Mouse (Mus musculus) brain, embryonic 14.5 days (tissue): ENCODE data around the gene Hist1h3f. TPM values are rescaled to one million over a fixed set of nuclear protein-coding genes. Genes with fewer than 3 reads are reported as not detected.
A peak's percentile ranks its signal among the peaks of the same experiment; 100 is the strongest.
"Not testable (repeated sequence)": the region's sequence is repeated elsewhere in the genome, so short reads cannot be mapped to it uniquely, and the experiment has no call there.

Source experiments
- DNase-seq: peaks from one replicate; pipeline ENCODE4 v3.0.0-alpha.2; 2011; ENCODE audit warnings: low read depth
- CTCF ChIP-seq: fragments of 200-500 bp; IDR thresholded peaks from 2 replicates; pipeline ENCODE4 v1.5.1; 2012; ENCODE audit warnings: inconsistent platforms, mild to moderate bottlenecking, moderate library complexity, borderline replicate concordance; ENCODE audit not compliant: insufficient read depth, insufficient read length; ENCODE audit errors: extremely low read depth
- POLR2A ChIP-seq: fragments of 200-500 bp; IDR thresholded peaks from 2 replicates; pipeline ENCODE4 v1.6.1; 2012; ENCODE audit warnings: mild to moderate bottlenecking, inconsistent platforms, borderline replicate concordance; ENCODE audit not compliant: poor library complexity, insufficient read depth, insufficient read length, severe bottlenecking; ENCODE audit errors: extremely low read depth
- polyA plus RNA-seq: library from polyadenylated mRNA; depleted of rRNA; stranded (reverse); fragments of >200 nt; gene quantifications from 2 replicates; pipeline ENCODE4 v1.2.3, GENCODE M21; 2012; rRNA removed

Gene Hist1h3f
- polyA plus RNA-seq, 1 experiment: 4.5 TPM

DNA sequence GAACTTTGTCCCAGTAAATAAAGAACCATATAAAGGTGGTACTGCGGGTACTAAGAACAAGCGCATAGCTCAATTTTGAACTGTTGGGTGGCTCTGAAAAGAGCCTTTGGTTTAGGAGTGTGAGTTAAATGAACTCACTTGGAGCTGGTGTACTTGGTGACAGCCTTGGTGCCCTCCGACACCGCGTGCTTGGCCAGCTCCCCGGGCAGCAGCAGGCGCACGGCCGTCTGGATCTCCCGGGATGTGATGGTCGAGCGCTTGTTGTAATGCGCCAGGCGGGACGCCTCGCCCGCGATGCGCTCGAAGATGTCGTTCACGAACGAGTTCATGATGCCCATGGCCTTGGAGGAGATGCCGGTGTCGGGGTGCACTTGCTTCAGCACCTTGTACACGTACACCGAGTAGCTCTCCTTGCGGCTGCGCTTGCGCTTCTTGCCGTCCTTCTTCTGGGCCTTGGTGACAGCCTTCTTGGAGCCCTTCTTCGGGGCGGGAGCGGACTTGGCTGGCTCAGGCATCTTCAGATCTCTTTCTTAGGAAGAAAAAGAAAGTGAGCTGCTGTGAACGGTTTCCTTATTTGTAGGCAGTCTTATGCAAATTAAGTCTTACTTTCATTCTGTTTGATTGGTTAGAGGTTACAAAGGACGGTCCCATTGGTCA lies 41.7 kb downstream of the Hist1h3f start:
- peak; percentile 51; the same call in 1 of the 2 replicates for TF ChIP-seq POLR2A
- DNase-seq: peak; percentile 98

DNA sequence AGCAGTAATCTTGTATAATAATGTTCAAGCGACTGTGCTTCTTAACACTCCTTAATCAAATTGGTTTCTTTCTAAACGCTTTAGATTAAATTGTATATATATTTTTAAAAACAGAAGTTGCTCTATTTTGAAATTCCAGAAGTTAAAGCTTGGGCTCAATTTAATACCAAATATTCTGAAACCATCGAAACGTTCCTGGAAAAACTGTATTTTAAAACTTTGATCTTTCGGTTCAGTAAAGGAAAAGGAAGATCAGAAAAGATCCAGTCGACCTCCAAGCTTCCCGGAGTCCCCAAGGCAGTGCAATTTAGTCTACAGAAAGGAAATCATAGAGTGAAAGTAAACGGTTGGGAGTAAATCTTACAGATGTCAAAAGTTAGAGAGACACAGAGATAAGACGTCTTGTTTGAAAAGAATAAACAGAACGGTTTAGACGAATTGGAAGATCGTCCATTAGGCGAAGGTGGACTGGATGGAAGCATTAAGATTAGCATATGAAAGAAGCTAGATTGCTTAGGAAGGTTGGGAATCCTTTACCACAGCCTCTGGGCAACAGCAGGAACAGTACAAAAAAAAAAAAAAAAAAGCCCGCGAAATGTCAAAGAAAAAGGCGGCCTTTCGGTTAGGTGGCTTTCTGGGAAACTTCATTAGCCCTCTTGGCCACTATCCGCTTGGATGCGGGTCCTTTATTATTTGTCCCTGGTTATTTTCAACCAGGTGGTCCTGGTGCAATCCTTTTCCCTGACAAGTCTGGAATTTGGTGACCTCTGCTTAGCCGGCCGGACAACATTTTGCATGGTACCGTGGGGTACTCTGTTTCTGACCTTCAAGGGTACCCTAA lies 42.5 kb downstream of the Hist1h3f start:
- DNase-seq: peak; percentile 63
- no peak for TF ChIP-seq POLR2A
- TF ChIP-seq CTCF: no peak

DNA sequence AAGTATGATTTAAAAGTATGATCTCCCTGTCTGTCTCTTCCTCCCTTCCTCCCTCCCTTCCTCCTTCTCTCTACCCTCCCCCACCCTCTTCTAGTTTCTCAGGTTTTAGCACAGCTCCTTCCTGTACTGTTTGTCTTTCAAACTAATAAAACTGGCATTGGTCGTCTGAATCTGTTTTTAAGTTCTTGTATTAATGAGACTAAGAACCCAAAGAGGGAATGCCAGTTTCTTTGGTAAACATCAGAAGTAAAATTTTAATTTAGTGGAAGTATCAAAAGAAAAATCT lies 43.0 kb downstream of the Hist1h3f start:
- peak; percentile 20 for DNase-seq
- TF ChIP-seq POLR2A (no peak), CTCF (no peak)

DNA sequence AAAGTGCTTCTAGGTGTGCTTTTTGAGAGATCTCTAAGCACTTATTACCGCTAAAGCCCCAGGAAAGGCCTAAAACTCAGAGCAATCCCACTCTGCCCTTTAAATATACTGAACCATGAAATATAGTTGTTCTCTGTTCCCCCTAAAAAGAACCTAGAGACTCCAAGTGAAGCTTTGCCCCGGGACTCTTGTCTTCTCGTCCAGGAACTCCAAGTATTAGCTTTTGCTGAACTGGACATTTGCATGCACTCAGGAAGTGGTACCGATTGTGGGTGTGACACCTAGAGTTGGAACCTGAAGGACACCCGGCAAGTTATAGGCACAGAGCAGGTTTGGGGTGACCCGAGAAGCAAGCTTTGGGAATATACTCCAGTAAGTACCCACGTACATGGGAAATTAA lies 47.4 kb downstream of the Hist1h3f start:
- no peak for DNase-seq
- TF ChIP-seq CTCF (no peak), POLR2A (no peak)

DNA sequence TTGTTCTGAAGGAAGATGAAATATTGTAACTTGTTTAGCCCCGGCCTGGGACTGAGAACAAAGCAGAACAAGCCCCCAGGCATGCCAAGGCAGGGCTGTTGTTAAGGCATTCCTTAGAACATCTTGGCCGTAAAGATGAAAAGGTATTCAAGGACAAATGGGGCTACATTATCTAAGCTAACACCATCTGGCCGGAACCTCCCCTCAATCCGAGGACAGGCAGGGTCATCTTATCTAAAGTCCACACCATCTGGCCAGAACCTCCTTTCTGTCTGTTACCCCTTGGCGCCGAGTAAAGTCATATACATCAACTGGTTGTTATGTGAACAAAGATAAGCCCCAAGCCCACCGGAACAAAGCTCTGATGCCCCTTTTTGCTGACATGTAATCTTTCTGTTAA lies 48.0 kb downstream of the Hist1h3f start:
- DNase-seq: not testable (repeated sequence)

DNA sequence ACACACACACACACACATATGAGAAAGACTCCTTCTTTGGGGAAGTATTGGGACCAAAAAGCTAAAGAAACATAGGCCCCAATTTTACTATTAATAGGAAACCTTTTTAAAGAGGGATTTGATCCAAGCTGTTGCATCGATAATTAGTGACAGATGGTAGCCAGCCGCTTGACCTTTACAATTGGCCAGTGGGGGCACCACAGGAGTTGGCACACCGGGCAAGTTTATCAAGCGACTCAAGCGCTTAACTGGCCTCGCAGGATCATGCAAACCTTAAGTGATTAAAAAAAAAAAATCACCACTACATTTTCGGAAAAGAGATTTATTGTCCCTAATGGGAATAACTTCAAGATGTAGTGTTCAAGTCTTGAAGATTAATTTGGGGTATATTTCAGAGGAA lies 48.8 kb downstream of the Hist1h3f start:
- TF ChIP-seq CTCF: no peak
- TF ChIP-seq POLR2A: no peak
- DNase-seq: no peak

DNA sequence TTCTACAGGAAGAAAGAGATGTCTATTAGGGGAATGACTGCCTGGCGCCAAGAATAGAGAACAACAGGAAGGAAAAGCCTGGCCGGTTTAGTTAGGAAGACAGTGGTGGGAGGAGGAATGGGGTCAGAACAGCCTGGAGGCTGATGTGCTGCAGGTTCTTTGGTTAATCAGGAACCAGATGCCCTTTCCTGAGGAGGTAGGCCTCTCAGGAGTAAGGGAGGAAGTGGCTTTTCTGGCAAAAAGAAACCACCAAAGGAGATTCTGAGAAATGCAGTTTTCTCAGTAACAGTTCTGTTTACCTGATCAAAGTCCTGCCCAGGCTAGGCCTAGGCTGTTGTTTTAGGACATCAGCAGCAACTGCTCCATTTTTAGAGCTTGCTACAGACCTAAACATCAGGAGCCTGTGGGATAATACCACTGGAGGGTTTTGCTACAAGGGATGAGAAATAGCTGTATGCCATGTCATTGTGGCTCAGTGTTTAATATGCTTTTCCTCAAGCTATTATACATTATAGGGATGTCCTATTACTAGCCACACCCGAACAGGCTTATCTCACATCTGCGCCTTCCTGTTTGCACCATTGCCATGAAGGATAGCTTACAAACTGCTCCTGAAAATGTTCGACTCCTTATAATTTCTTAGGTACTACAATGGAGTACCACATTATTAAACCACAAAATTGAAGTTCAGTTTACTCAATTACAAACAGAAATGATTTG lies 49.4 kb downstream of the Hist1h3f start:
- TF ChIP-seq CTCF (no peak), POLR2A (no peak)
- no peak for DNase-seq

Other genes with a start within 250 kb of the Hist1h3f start
- 21.2 and 22.4 TPM in 2 replicates for gene Zfp322a, start 174.8 kb upstream of the Hist1h3f start, polyA plus RNA-seq
- gene Abt1, start 120.2 kb upstream of the Hist1h3f start, polyA plus RNA-seq: 7.2 and 8.3 TPM in 2 replicates
- gene Btn1a1, start 78.2 kb upstream of the Hist1h3f start, polyA plus RNA-seq: 0.05 and 0.12 TPM in 2 replicates
- 0.03 and 0.11 TPM in 2 replicates for gene Btn2a2, start 55.2 kb upstream of the Hist1h3f start, polyA plus RNA-seq
- gene Hist1h4h, start 13.0 kb upstream of the Hist1h3f start, polyA plus RNA-seq: 23.3 and 31.7 TPM in 2 replicates
- gene Hist1h2af, start 10.1 kb upstream of the Hist1h3f start, polyA plus RNA-seq: 474 and 536 TPM in 2 replicates
- gene Hist1h3g, start 8.6 kb upstream of the Hist1h3f start, polyA plus RNA-seq: 25.5 and 42.1 TPM in 2 replicates
- 4.4 and 4.7 TPM in 2 replicates for gene Hist1h2bh, start 660 bp upstream of the Hist1h3f start, polyA plus RNA-seq
- gene Hist1h4f, start 7.6 kb downstream of the Hist1h3f start, polyA plus RNA-seq: 17.2 and 25.6 TPM in 2 replicates
- gene Hist1h1d, start 9.2 kb downstream of the Hist1h3f start, polyA plus RNA-seq: 0.39 and 0.51 TPM in 2 replicates
- gene Hist1h3e, start 18.3 kb downstream of the Hist1h3f start, polyA plus RNA-seq: 34.2 and 40.6 TPM in 2 replicates
- 17.9 and 18.0 TPM in 2 replicates for gene Hist1h2ae, start 27.2 kb downstream of the Hist1h3f start, polyA plus RNA-seq
- gene Hist1h2bg, start 27.3 kb downstream of the Hist1h3f start, polyA plus RNA-seq: 44.4 and 68.0 TPM in 2 replicates
- gene Hist1h2bf, start 30.1 kb downstream of the Hist1h3f start, polyA plus RNA-seq: 15.0 and 21.6 TPM in 2 replicates
- 7.2 and 13.6 TPM in 2 replicates for gene Hist1h2ad, start 30.3 kb downstream of the Hist1h3f start, polyA plus RNA-seq
- 21.8 and 24.7 TPM in 2 replicates for gene Hist1h3d, start 31.7 kb downstream of the Hist1h3f start, polyA plus RNA-seq
- 6.5 and 18.7 TPM in 2 replicates for gene Hist1h4d, start 37.5 kb downstream of the Hist1h3f start, polyA plus RNA-seq
- 3.5 TPM in 2 replicates for gene Hist1h2be, start 77.1 kb downstream of the Hist1h3f start, polyA plus RNA-seq
- gene Hist1h1e, start 78.5 kb downstream of the Hist1h3f start, polyA plus RNA-seq: 5.8 and 7.8 TPM in 2 replicates
- gene Hist1h2ac, start 139.9 kb downstream of the Hist1h3f start, polyA plus RNA-seq: 1.7 and 1.8 TPM in 2 replicates
- 32.0 and 48.5 TPM in 2 replicates for gene Hist1h2bc, start 140.1 kb downstream of the Hist1h3f start, polyA plus RNA-seq
- gene Hist1h1t, start 151.8 kb downstream of the Hist1h3f start, polyA plus RNA-seq: 0.08 TPM in 1 of 2 replicates, not detected in the other
- gene Hist1h4c, start 154.4 kb downstream of the Hist1h3f start, polyA plus RNA-seq: 4.6 and 11.6 TPM in 2 replicates
- 1.7 and 2.3 TPM in 2 replicates for gene Hfe, start 166.8 kb downstream of the Hist1h3f start, polyA plus RNA-seq
- gene Hist1h1c, start 194.8 kb downstream of the Hist1h3f start, polyA plus RNA-seq: 12.1 and 16.0 TPM in 2 replicates
- 30.4 and 54.0 TPM in 2 replicates for gene Hist1h3c, start 201.6 kb downstream of the Hist1h3f start, polyA plus RNA-seq
- gene Hist1h2bb, start 202.7 kb downstream of the Hist1h3f start, polyA plus RNA-seq: 11.1 and 17.5 TPM in 2 replicates
- gene Hist1h2ab, start 207.1 kb downstream of the Hist1h3f start, polyA plus RNA-seq: 34.0 and 49.9 TPM in 2 replicates
- gene Hist1h3b, start 208.2 kb downstream of the Hist1h3f start, polyA plus RNA-seq: 49.2 and 55.6 TPM in 2 replicates
- gene Hist1h4b, start 213.0 kb downstream of the Hist1h3f start, polyA plus RNA-seq: 17.9 and 20.4 TPM in 2 replicates
- 11.6 and 33.9 TPM in 2 replicates for gene Hist1h4a, start 217.2 kb downstream of the Hist1h3f start, polyA plus RNA-seq
- gene Hist1h3a, start 218.3 kb downstream of the Hist1h3f start, polyA plus RNA-seq: 22.8 and 41.9 TPM in 2 replicates
- gene Hist1h1a, start 219.6 kb downstream of the Hist1h3f start, polyA plus RNA-seq: 3.8 and 4.0 TPM in 2 replicates
- not detected in 2 replicates for gene Trim38, start 225.9 kb downstream of the Hist1h3f start, polyA plus RNA-seq